Mouse (Mus musculus) kidney, embryonic 14.5 days (tissue): ENCODE results near the gene Bach2. TPM values are rescaled to one million over a fixed set of nuclear protein-coding genes. Genes with fewer than 3 reads are reported as not detected.

Experiments
- ATAC-seq: fragments of 200-750 bp; cut with Nextera tagmentation; 2 replicates; pipeline ENCODE4 v1.8.0; 2017; ENCODE audit warnings: moderate number of reproducible peaks, mild to moderate bottlenecking, moderate TSS enrichment, moderate library complexity; ENCODE audit not compliant: low FRiP score, low TSS enrichment
- H3K27ac ChIP-seq: fragments of 300-500 bp; sonication (generic); 2 replicates; pipeline ENCODE4 v1.5.1; 2014; ENCODE audit warnings: low read depth, mild to moderate bottlenecking, low read length, moderate library complexity, mixed read lengths
- H3K27me3 ChIP-seq: fragments of 300-500 bp; sonication (generic); 2 replicates; pipeline ENCODE4 v1.6.1; 2014; ENCODE audit warnings: mild to moderate bottlenecking, low read length; ENCODE audit not compliant: control insufficient read depth, insufficient read depth
- H3K36me3 ChIP-seq: fragments of 300-500 bp; sonication (generic); 2 replicates; pipeline ENCODE4 v1.6.1; 2014; ENCODE audit warnings: low read length, mixed read lengths; ENCODE audit not compliant: control insufficient read depth, insufficient read depth
- H3K4me1 ChIP-seq: fragments of 300-500 bp; sonication (generic); 2 replicates; pipeline ENCODE4 v1.6.1; 2014; ENCODE audit warnings: low read length, mixed read lengths; ENCODE audit not compliant: control insufficient read depth, insufficient read depth
- H3K4me2 ChIP-seq: fragments of 300-500 bp; sonication (generic); replicated peaks from 2 replicates; pipeline ENCODE4 v1.6.1; 2014; ENCODE audit warnings: low read depth, mild to moderate bottlenecking, low read length
- H3K4me3 ChIP-seq: fragments of 300-500 bp; sonication (generic); 2 replicates; pipeline ENCODE4 v1.5.1; 2014; ENCODE audit warnings: mild to moderate bottlenecking, low read length
- H3K9ac ChIP-seq: fragments of 300-500 bp; sonication (generic); 2 replicates; pipeline ENCODE4 v1.6.1; 2014; ENCODE audit warnings: low read depth, mild to moderate bottlenecking, low read length, moderate library complexity
- H3K9me3 ChIP-seq: fragments of 300-500 bp; sonication (generic); 2 replicates; pipeline ENCODE4 v1.6.1; 2016; ENCODE audit warnings: low read length; ENCODE audit not compliant: control insufficient read depth
- whole genome bisulfite sequencing: fragments of 180-500 bp; shearing (Covaris S2); extraction: QIAGEN DNeasy Blood & Tissue Kit; methylation state at CpG from one replicate; pipeline ENCODE4 v1.1.7; 2014; 5-methylcytosine and 5-hydroxymethylcytosine counted together
- polyA plus RNA-seq: library from polyadenylated mRNA; unstranded; fragments of >200 nt; fragmentation: Nextera tagmentation; extraction: Ambion mirVana; gene quantifications from 2 replicates; pipeline ENCODE4 v1.2.1, GENCODE M21; 2014

Bach2 gene
- polyA plus RNA-seq, 1 experiment from 2014 or later: 13.3 TPM

DNA sequence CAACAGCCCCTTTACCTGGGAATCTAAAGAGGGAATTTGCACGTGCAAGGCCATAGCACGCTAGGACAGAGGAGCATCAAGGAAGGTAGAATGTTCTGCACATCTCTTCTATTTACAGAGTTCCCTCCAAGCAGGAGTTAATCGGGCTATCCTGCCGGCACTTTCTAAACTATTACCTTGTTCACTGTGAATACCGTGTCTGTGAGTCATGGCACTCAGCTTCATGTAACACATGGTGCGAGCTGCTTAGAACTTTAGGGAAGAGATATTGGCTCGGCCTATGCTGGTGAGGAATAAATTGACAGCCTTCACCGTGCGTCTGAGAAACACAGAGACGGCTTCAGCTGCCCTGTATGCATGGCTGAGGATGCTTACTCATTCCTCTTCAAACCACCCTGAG lies 99.8 kb downstream of the Bach2 start:
- Histone ChIP-seq H3K27me3 (no peaks in the 10 kb centered on the region), H3K4me1 (peaks cover 20% of the 10 kb centered on the region; the same call in 1 of the 2 replicates), H3K9ac (no peak overlapping the region), H3K27ac (no peak overlapping the region), H3K36me3 (no peaks in the 10 kb centered on the region), H3K4me2 (no peak overlapping the region), H3K9me3 (no peaks in the 10 kb centered on the region), H3K4me3 (no peak overlapping the region)
- no peak for ATAC-seq
- WGBS: 78% methylated on average over 10 of the region's 10 CpGs

GRCm38 (mm10) chr4:32340844-32341243 lies 102.2 kb downstream of the Bach2 start:
- no peaks in the 10 kb centered on the region for H3K27me3 ChIP-seq
- WGBS: 87% methylated on average over 7 of the region's 7 CpGs
- H3K4me1 ChIP-seq: peaks cover 23% of the 10 kb centered on the region; the same call in 1 of the 2 replicates
- H3K9me3 ChIP-seq: no peaks in the 10 kb centered on the region
- no peaks in the 10 kb centered on the region for H3K36me3 ChIP-seq
- no peak overlapping the region for H3K4me2 ChIP-seq
- H3K27ac ChIP-seq: no peak overlapping the region
- no peak for ATAC-seq
- H3K4me3 ChIP-seq: no peak overlapping the region
- H3K9ac ChIP-seq: no peak overlapping the region

- Histone ChIP-seq H3K27me3 (no peaks in the 10 kb centered on the region), H3K36me3 (no peaks in the 10 kb centered on the region), H3K4me1 (peaks cover 19% of the 10 kb centered on the region; the same call in 1 of the 2 replicates), H3K27ac (no peak overlapping the region), H3K4me3 (no peak overlapping the region), H3K9me3 (no peaks in the 10 kb centered on the region), H3K9ac (no peak overlapping the region), H3K4me2 (no peak overlapping the region)
- WGBS: 75% methylated on average over 7 of the region's 7 CpGs
- no peak for ATAC-seq
Measured at GRCm38 (mm10) chr4:32342269-32342668, 103.7 kb downstream of the Bach2 start.

DNA sequence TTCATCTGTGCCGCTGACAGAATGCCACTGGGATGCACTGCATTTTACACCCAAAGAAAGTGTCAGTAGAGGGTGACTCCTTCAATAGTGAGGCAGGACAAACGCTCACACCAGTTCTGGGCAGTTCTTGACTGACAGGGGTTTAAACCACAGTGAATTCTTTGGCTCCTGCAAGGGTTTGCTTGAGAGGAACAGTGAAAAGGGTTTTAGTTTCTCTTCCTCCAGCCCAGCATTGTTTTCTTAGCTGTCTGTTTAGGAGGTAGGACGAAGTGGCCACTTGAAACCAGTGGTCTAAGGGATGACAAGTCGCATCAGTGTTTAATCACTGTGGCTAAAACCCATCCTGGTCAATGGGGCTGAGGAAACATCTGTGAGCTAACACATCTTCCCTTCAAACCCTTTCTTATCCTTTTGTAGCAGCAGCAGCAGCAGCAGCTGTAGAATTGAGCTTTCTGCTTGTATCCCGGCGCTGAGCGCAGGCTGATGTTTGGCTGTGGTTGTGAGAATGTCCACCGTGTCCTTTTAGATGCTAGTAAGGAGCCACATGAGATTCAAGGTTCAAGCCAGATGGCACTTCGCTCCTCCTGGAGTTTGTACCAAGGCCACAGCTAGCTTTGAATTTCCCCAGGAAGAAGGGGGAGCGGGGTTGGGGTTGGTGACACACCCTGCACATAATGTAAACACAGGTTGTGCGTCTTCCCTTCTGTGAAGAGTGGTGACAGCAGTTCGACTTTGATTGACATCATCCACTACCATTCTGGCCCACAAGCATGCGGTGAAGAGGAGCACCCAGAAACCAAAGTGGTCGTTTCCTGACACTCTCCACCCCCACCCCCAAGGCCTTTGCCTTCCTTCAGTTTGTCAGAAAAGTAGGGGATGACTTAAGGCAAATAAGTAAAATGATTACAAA lies 104.9 kb downstream of the Bach2 start:
- H3K4me3 ChIP-seq: no peak overlapping the region
- peak; percentile 49; the same call in 1 of the 2 replicates for ATAC-seq
- H3K4me2 ChIP-seq: no peak overlapping the region
- H3K27me3 ChIP-seq: no peaks in the 10 kb centered on the region
- 59% methylated on average over 14 of the region's 14 CpGs for WGBS
- H3K4me1 ChIP-seq: peaks cover 10% of the 10 kb centered on the region; the same call in 1 of the 2 replicates
- H3K9me3 ChIP-seq: no peaks in the 10 kb centered on the region
- H3K9ac ChIP-seq: no peak overlapping the region
- H3K36me3 ChIP-seq: no peaks in the 10 kb centered on the region
- H3K27ac ChIP-seq: 0 out of 2 replicates have a peak overlapping the region, but pooled peaks have one; percentile 7

GRCm38 (mm10) chr4:32344276-32344675 lies 105.7 kb downstream of the Bach2 start:
- peaks cover 10% of the 10 kb centered on the region; the same call in 1 of the 2 replicates for H3K4me1 ChIP-seq
- WGBS: 82% methylated on average over 9 of the region's 9 CpGs
- no peak overlapping the region for H3K27ac ChIP-seq
- H3K9ac ChIP-seq: no peak overlapping the region
- no peak overlapping the region for H3K4me3 ChIP-seq
- H3K36me3 ChIP-seq: no peaks in the 10 kb centered on the region
- no peak overlapping the region for H3K4me2 ChIP-seq
- H3K9me3 ChIP-seq: no peaks in the 10 kb centered on the region
- ATAC-seq: no peak
- no peaks in the 10 kb centered on the region for H3K27me3 ChIP-seq

- Histone ChIP-seq H3K4me2 (no peak overlapping the region), H3K36me3 (no peaks in the 10 kb centered on the region), H3K4me3 (no peak overlapping the region), H3K27ac (no peak overlapping the region), H3K4me1 (peaks cover 10% of the 10 kb centered on the region; the same call in 1 of the 2 replicates), H3K9ac (no peak overlapping the region), H3K9me3 (no peaks in the 10 kb centered on the region), H3K27me3 (no peaks in the 10 kb centered on the region)
- WGBS: 52% methylated on average over 6 of the region's 6 CpGs
- no peak for ATAC-seq
Measured at GRCm38 (mm10) chr4:32347202-32347601, 108.6 kb downstream of the Bach2 start.

DNA sequence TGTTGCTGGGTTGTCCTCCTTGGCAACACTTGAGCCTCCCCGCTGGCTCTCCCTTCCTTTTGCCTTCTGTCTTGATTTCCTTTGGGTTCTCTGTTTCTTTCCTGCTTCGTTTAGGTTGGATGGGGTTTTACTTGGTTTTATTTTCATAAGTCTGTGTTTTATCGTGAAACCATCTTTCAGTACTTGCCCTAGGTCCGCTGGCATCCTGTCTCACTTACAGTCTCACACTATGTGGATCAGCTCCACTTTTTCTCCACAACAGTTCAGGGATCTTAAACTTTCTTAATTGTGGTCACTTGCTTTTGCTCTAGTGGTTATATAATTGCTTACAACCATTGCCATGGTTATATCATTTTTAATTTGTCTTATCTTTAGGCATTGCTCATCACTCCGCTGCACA lies 109.1 kb downstream of the Bach2 start:
- Histone ChIP-seq H3K4me3 (no peak overlapping the region), H3K9me3 (no peaks in the 10 kb centered on the region), H3K27me3 (no peaks in the 10 kb centered on the region), H3K4me1 (peaks cover 14% of the 10 kb centered on the region; the same call in 1 of the 2 replicates), H3K9ac (no peak overlapping the region), H3K36me3 (no peaks in the 10 kb centered on the region), H3K4me2 (no peak overlapping the region), H3K27ac (no peak overlapping the region)
- WGBS: 72% methylated on average over 5 of the region's 5 CpGs
- no peak for ATAC-seq

- WGBS: 95% methylated on average over 5 of the region's 5 CpGs
- H3K9ac ChIP-seq: no peak overlapping the region
- no peaks in the 10 kb centered on the region for H3K9me3 ChIP-seq
- no peak for ATAC-seq
- H3K36me3 ChIP-seq: no peaks in the 10 kb centered on the region
- H3K27ac ChIP-seq: no peak overlapping the region
- H3K4me2 ChIP-seq: no peak overlapping the region
- peaks cover 8% of the 10 kb centered on the region; the same call in 1 of the 2 replicates for H3K4me1 ChIP-seq
- H3K27me3 ChIP-seq: no peaks in the 10 kb centered on the region
- no peak overlapping the region for H3K4me3 ChIP-seq
Measured at GRCm38 (mm10) chr4:32349361-32349760, 110.8 kb downstream of the Bach2 start.

DNA sequence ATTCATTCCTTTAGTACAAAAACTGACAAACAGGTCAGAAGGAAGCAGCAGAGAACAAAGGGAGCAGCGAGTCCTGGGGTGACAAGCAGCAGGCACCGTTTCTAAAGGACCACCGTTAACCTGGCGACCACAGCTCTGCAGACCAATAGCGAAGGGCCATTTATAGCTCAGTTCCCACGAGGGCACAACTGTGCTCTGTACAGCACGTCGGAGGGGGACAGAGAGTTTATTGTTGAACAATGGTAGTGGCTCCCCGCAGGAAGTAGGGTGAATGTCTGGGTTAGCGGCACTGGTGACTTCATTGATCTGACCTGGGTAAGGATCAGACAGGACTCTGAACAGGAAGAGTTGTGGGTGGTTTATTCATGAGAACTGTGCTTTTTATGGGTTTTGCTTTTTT lies 112.6 kb downstream of the Bach2 start:
- ATAC-seq: no peak
- H3K4me1 ChIP-seq: peaks cover 8% of the 10 kb centered on the region; the same call in 1 of the 2 replicates
- H3K4me3 ChIP-seq: no peak overlapping the region

More for the DNA sequence above, 112.6 kb downstream of the Bach2 start:
- Histone ChIP-seq H3K36me3 (no peaks in the 10 kb centered on the region), H3K4me2 (no peak overlapping the region), H3K9ac (no peak overlapping the region), H3K27ac (no peak overlapping the region), H3K9me3 (no peaks in the 10 kb centered on the region), H3K27me3 (no peaks in the 10 kb centered on the region)
- WGBS: 24% methylated on average over 10 of the region's 10 CpGs
